Mouse (Mus musculus) liver, embryonic 12.5 days (tissue): Measurements from ENCODE around the gene Xpnpep3. TPM values are rescaled to one million over a fixed set of nuclear protein-coding genes. Genes with fewer than 3 reads are reported as not detected.

Experiments used
- ATAC-seq: fragments of 200-750 bp; cut with Nextera tagmentation; 2 replicates; pipeline ENCODE4 v1.8.0; 2017; ENCODE audit warnings: moderate number of reproducible peaks, mild to moderate bottlenecking, moderate library complexity
- H3K27ac ChIP-seq: fragments of 300-500 bp; sonication (generic); 2 replicates; pipeline ENCODE4 v1.5.1; 2016; ENCODE audit warnings: mild to moderate bottlenecking
- H3K27me3 ChIP-seq: fragments of 300-500 bp; sonication (generic); replicated peaks from 2 replicates; pipeline ENCODE4 v1.6.1; 2016; ENCODE audit warnings: mild to moderate bottlenecking, moderate library complexity
- H3K36me3 ChIP-seq: fragments of 300-500 bp; sonication (generic); 2 replicates; pipeline ENCODE4 v1.6.1; 2016; ENCODE audit warnings: mild to moderate bottlenecking, moderate library complexity
- H3K4me1 ChIP-seq: fragments of 300-500 bp; sonication (generic); 2 replicates; pipeline ENCODE4 v1.6.1; 2016
- H3K4me2 ChIP-seq: fragments of 300-500 bp; sonication (generic); 2 replicates; pipeline ENCODE4 v1.6.1; 2016; ENCODE audit warnings: mild to moderate bottlenecking, moderate library complexity
- H3K4me3 ChIP-seq: fragments of 300-500 bp; sonication (generic); 2 replicates; pipeline ENCODE4 v1.5.1; 2016; ENCODE audit warnings: mild to moderate bottlenecking, moderate library complexity
- H3K9ac ChIP-seq: fragments of 300-500 bp; sonication (generic); 2 replicates; pipeline ENCODE4 v1.6.1; 2016; ENCODE audit warnings: mild to moderate bottlenecking, moderate library complexity
- H3K9me3 ChIP-seq: fragments of 300-500 bp; sonication (generic); replicated peaks from 2 replicates; pipeline ENCODE4 v1.6.1; 2016; ENCODE audit warnings: mild to moderate bottlenecking, moderate library complexity
- WGBS: fragments of 180-500 bp; shearing (Covaris S2); methylation state at CpG from one replicate; pipeline ENCODE4 v1.1.7; 2016; ENCODE audit not compliant: insufficient replicate concordance; 5-methylcytosine and 5-hydroxymethylcytosine counted together
- polyA plus RNA-seq: library from polyadenylated mRNA; unstranded; fragments of >200 nt; fragmentation: Nextera tagmentation; extraction: Ambion mirVana; gene quantifications from 2 replicates; pipeline ENCODE4 v1.2.1, GENCODE M21; 2016

Xpnpep3 gene
- polyA plus RNA-seq, 1 experiment from 2014 or later, result 10.5 TPM

DNA sequence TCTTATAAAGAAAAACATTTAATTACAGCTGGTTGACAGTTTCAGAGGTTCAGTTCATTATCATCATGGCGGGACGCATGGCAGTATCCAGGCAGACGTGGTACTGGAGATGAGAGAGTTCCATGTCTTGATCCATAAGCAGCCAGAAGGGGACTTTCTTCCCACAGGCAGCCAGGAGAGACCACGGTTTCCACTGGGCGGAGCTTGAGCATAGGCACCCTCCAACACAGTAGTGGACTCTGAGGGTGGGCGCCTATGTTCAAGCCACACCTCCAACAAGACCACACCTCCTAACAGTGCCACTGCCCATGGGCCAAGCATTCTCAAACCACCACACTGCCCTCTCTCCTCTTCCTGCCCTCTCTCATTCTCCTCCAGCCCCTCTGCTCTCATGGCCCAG is 83.8 kb downstream of the Xpnpep3 start:
- H3K4me1 ChIP-seq, result peaks cover 27% of the 10 kb centered on the region
- no peaks in the 10 kb centered on the region for H3K36me3 ChIP-seq
- no peak overlapping the region for H3K27ac ChIP-seq
- no peaks in the 10 kb centered on the region for H3K27me3 ChIP-seq
- no peaks in the 10 kb centered on the region for H3K9me3 ChIP-seq
- WGBS, result 76% methylated on average over 6 of the region's 6 CpGs
- no peak for ATAC-seq
- H3K9ac ChIP-seq, result no peak overlapping the region
- no peak overlapping the region for H3K4me2 ChIP-seq
- H3K4me3 ChIP-seq, result no peak overlapping the region

DNA sequence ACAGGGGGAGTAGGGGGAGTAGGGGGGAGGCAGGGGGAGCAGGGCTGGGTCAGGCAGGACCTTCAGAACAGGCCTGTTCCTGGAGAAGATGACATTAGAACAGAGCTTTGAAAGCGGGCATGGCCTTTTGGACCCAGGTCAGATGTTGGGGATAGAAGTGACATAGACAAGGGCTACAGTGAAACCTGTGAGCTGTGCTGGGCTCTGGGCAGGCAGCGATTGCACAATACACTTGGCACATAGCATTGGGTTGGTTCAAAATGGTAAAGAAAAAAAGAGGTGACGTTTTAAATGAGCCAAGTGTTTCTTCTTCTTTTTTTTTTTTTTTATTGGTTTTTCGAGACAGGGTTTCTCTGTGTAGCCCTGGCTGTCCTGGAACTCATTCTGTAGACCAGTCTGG is 85.5 kb downstream of the Xpnpep3 start:
- ATAC-seq, result no peak
- H3K4me3 ChIP-seq, result no peak overlapping the region
- H3K9ac ChIP-seq, result no peak overlapping the region
- H3K27ac ChIP-seq, result no peak overlapping the region
- H3K9me3 ChIP-seq, result no peaks in the 10 kb centered on the region
- no peak overlapping the region for H3K4me2 ChIP-seq
- no peaks in the 10 kb centered on the region for H3K36me3 ChIP-seq
- no peaks in the 10 kb centered on the region for H3K27me3 ChIP-seq
- H3K4me1 ChIP-seq, result peaks cover 21% of the 10 kb centered on the region
- WGBS, result 75% methylated on average over 4 of the region's 4 CpGs

DNA sequence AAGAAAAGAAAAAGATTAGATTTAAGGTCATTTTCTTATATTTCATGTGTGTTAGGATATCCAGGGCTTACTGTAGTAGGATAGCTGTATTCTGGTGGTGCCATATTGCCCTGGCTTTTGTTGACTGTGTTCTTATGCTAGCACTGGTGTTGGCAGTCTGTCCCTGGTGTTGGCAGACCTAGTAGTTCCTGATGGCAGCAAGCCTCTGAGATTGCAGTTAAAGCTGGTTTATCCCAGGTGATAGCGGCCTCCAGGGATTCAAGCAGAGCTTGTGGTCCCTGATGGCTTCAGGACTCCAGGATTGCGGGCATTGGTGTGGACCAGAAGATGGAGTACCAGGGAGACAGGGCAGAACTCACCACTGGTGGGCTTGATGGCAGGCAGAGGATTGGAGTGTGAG is 103.5 kb downstream of the Xpnpep3 start:
- Histone ChIP-seq H3K9me3 (no peaks in the 10 kb centered on the region), H3K36me3 (no peaks in the 10 kb centered on the region), H3K4me1 (no peaks in the 10 kb centered on the region), H3K4me2 (no peak overlapping the region), H3K27me3 (no peaks in the 10 kb centered on the region), H3K27ac (no peak overlapping the region), H3K4me3 (no peak overlapping the region), H3K9ac (no peak overlapping the region)
- 76% methylated on average over 2 of the region's 2 CpGs for WGBS
- ATAC-seq, result no peak

- Histone ChIP-seq H3K4me2 (no peak overlapping the region), H3K4me1 (no peaks in the 10 kb centered on the region), H3K9me3 (no peaks in the 10 kb centered on the region), H3K4me3 (no peak overlapping the region), H3K27me3 (no peaks in the 10 kb centered on the region), H3K27ac (no peak overlapping the region), H3K9ac (no peak overlapping the region), H3K36me3 (no peaks in the 10 kb centered on the region)
- 70% methylated on average over 2 of the region's 2 CpGs for WGBS
- ATAC-seq, result no peak
Observed at GRCm38 (mm10) chr15:81503995-81504394, 104.1 kb downstream of the Xpnpep3 start.

Other genes with a start within 250 kb of the Xpnpep3 start
- 8.0 and 8.7 TPM in 2 replicates for gene Mrtfa, start 209.4 kb upstream of the Xpnpep3 start, polyA plus RNA-seq
- gene Mchr1, start 164.6 kb upstream of the Xpnpep3 start, polyA plus RNA-seq, result 0.19 TPM in 1 of 2 replicates, not detected in the other
- 49.2 TPM in 2 replicates for gene Slc25a17, start 39.3 kb upstream of the Xpnpep3 start, polyA plus RNA-seq
- gene St13, start 61 bp upstream of the Xpnpep3 start, polyA plus RNA-seq, result 105 TPM in 2 replicates
- 1.2 and 1.3 TPM in 2 replicates for gene Dnajb7, start 8.2 kb downstream of the Xpnpep3 start, polyA plus RNA-seq
- 334 and 384 TPM in 2 replicates for gene Rbx1, start 66.2 kb downstream of the Xpnpep3 start, polyA plus RNA-seq
- 11.8 and 13.4 TPM in 2 replicates for gene Ep300, start 185.2 kb downstream of the Xpnpep3 start, polyA plus RNA-seq